Mouse (Mus musculus) c-Kit-positive CD71-negative TER-119-negative erythroid progenitor cells, embryonic 14.5 days (primary cell): ENCODE results near the gene Ppp1r14b.

Source experiments
- DNase-seq: peaks from one replicate; pipeline ENCODE4 v3.0.0-alpha.2; 2013; ENCODE audit warnings: low read depth

Gene Ppp1r14b

DNA sequence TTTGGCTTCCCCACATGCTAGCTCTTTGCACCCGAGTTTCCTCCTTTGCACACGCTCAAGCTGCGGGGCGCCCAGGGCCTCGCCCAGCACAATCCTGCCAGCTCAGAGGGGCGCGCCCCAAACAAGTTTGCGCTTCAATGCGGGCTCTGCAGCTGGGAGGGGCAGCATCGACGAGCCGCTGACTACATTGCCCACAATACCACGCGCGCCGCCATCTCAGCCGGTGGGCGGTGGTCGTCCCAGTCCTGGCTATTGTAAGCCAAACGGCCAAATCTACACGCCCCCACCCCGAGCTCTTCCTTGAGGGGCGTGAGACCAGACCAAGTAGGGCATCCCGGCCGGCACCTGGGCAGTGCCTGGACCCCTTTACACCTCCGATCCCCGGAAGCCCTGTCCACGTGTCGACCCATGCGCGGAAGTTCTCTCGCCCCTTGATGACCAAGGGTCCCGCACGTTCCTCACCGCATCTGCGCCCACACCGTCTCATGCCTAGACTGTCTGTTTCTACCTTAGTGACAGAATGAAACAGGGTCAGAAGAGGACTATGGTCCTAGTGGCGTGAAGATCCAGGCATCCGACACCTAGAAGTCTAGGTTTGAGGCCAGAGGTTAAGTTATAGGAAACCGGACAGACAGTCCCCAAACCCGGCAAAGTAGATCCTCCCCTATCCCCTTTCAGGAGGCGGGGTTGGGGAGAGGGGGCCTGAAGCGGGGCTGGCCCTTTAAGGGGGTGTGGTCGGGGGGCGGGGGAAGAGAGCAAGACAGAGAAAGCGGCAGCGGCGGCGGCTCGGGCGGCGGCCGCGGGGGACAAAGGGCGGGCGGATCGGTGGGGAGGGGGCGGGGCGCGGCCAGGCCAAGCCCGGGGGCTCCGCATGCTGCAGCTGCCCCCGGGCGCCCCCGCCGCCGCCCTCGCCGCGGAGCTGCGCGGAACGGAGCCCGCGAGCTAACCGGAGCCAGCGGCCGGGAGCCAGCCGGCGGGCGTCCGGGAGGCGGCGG, at the start of gene Ppp1r14b:
Gene Ppp1r14b, plus strand, starts transcription at position 758 of the 995 bp plus-strand sequence.
- DNase-seq = peak; percentile 84

DNA sequence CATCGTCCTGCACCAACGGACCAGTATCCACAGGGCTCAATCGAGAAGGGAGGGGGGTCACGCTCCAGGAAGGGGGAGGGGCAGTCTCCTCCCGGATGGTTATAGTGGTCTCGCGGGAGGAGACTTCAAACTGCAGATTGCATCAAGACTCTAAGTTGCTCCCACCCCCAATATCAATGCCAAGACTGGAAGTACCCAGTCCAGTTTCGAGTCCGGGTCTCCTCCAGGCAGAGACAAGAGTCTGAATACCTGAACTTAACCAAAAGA, 49.5 kb upstream of the Ppp1r14b start, which contains the start of gene Catsperz:
Gene Catsperz, minus strand, starts transcription at position 74 of the 267 bp plus-strand sequence.
- no peak for DNase-seq

DNA sequence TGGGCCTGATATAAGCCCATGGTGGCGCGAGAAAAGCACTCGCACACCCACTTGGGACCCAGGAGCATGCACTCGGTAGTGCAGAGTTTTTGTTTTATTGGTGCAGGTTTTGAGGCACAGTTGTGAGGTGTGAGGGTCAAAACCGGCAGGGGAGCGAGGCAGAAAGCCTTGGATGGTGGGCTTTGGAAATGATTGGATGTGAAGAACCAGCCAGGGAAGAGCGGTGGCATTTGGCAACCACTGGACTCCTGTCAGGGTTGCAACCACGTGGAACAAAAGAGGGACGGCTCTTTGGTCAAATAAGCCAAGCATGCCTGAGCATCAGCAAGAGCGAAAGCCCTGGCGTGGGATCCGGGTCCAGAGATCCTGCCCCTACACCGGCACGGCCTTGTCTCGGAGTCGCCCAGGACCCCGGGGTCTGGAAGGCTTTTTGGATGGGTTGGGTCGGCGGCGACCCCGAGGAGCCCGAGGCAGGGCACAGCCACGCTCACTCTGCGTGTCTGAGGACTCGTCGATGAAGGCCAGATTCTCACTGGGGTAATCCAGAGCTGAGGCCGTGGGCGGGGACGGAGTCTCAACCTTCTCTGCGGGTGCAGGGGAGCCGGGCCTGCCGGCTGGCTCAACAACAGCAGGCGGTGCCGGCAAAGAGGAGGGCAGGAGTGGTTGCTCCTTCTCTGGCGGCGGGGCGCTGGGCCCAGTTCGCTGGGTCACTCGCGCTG, 49.0 kb upstream of the Ppp1r14b start:
- no peak for DNase-seq

DNA sequence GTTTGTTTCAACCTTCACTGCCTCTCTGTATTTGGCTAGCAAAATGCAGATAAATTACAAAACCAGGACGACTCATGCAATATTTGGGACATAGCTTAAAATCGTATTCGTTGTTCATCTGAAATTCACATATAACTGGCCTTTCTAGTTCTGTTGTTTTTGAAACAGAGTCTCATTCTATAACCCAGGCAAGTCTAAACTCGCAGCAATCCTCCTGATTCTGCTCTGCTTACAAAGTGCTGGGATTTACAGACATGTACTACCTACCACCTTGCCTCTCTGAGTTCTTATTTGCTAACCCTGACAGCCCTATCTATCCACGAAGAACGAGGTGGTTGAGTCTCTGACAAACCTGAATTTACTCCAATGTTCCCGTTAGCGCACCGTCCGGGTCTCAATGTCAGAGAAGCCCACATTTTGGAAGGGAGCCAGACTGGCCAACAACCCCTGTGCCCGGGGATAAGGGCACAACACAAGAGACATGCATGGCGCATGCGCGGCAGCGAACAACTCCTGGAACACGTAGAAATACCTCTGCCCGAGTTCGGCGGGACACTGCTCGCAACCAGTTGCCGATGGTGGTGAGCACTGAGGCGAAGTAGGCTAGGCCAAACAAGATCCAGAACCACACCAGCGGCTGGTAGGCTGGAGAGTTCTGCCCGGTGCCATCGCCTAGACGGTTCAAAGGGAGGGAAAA, 48.1 kb upstream of the Ppp1r14b start:
- DNase-seq = no peak

DNA sequence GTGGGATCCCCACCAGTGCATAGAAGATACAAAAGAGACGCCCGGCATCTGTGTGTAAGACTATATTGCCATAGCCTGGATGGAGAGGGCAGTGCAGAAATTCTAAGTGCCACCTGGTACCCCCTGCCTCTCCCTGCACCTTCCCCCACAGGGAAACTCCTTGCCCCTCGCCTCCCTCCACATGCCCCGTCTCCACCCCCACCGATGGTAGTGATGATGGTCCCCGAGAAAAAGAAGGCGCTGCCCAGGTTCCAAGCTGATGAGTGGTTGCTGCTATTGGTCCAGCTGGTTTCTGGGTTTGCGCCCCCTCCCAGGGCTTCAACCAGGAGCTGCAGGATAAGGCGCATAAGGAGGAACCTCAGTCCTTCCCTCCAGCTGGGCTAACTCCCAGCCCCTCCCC, 46.7 kb upstream of the Ppp1r14b start:
- DNase-seq = no peak

DNA sequence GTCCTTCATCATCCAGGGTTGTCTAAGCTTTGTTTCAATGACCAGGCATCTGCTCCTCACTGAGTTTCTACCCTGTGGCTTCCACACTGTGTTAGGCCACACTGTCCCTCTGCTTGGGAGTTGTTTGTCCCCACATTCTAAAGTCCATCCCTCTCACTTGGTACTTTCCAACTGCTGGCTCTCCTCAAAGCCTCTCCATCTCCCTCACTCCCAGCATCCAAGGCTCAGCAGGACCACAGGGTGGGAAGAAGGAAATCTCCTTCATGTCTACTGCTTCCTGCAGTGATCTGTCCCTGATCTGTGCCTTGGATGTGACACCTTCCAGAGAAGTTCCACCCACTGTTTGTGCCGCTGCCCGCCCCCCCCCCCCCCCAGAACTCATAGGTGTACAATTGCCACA, 43.8 kb upstream of the Ppp1r14b start:
- DNase-seq = no peak

DNA sequence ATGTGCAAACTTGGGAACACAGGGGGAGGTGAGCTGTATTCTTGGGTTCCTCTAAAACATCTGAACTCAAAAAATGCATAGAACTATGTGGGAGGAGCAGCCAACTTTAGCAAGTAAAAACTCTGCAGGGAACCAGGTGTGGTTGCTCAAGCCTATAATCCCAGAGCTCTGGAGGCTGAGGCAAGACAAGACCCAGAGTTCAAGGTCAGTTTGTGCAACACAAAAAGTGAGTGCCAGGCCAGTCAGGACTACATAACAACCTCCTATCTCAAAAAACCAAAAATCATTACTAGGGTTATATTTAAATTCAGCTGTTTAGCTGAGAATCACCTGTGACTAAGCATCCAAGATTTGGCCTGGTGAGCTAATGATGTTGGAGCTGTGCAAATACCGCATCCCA, 42.8 kb upstream of the Ppp1r14b start:
- no peak for DNase-seq

DNA sequence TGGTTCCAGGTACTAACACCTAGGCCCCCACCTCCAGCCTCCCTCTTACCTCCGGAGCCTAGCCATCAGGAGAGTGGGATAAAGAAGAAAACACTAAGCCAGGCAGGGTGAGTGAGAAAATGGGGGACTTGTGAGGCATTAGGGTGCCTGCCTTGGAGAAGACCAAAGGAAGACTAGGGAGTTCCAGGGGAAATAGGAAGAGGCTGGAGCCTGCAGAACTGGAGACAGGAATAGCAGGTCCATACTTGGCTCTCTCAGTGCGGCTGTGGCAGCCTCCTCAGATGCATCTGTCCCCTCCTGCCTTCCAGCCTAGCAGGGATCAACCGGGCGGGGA, 41.7 kb upstream of the Ppp1r14b start:
- no peak for DNase-seq

DNA sequence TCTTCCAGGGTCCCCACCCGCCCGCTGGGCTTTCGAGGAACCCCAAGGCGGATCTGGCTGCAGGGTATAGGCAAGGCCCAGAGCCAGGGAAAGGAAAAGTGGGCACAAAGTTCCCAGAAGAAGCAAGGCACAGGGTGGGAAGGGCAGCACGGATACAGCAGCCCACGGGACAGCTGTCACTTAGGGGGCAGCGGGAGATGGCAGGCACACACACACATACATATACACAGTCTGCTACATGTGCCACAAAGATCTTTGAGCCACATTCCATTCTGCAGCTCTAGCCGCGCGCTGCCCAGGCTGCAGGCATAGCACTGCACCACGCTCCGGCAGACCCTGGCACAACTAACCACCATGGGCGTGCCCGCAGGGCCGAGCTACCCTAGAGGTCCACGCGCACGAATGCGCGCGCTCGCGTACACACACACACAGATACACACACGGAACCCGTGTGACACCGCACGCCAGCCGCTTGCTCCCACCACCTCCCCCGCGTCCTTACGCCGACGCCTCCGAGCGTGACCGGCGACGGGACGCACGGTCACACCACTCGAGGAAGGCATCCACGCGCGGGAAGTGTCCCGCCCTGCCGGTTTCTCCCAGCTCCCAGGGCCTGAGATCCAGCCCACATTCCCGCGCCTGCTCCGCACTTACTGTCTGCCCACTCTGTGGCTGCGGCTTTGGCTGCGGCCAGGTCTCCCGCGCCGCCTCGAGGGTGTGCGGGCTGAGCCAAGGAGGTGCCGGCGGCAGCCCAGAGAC, 41.2 kb upstream of the Ppp1r14b start:
- DNase-seq = no peak

DNA sequence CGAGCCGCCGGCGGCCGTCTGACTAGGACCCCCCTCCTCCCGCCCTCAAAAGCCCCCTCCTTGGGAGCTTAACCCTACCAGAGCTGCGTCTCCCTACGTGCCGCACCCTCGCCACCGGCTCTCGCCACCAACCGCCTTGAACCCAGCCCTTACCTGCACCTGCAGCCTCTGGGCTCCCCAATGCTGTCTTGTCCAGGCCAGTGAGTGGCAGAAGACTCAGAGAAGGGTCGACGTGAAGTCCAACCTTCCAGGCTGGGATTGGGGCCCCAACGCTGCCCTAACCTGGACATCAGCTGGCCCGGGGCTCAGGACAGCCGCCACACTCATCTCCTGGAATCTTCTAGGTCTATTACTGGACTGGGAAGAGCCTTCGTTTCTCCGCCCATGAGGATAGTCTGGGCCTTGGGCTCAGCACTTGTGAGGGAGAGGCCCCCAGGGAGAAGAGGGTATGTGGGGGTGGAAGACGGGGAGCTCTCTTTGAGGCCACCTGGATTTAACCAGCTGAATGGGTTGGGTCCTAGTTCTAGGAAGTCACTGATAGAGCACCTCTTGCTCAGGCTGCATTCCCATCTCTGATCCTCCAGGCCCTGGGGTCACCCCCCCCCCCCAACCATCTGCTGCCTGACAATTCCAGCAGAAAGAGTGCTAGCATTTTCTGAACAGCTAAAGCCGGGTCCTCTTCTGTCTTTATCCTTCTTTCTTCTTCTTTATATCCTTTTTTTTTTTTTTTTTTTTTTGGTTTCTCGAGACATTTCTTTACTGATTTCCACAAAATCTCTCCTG, 40.4 kb upstream of the Ppp1r14b start, which contains the start of gene Kcnk4:
Gene Kcnk4, minus strand, starts transcription at position 321 of the 783 bp plus-strand sequence.
- DNase-seq = no peak

DNA sequence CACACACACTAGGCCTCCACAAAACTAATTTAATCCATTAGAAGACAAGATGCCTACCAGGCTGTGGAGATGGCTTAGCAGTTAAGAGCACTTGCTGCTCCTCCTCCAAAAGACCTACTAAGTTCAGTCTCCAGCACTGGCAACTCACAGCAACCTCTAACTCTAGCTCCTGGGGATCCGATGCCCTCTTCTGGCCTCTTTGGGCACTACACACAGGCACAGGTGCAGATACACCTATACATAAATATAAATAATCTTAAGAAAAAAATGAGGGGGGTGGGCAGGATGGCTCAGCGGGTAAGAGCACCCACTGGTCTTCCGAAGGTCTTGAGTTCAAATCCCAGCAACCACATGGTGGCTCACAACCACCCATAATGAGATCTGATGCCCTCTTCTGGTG, 38.5 kb upstream of the Ppp1r14b start:
- no peak for DNase-seq

DNA sequence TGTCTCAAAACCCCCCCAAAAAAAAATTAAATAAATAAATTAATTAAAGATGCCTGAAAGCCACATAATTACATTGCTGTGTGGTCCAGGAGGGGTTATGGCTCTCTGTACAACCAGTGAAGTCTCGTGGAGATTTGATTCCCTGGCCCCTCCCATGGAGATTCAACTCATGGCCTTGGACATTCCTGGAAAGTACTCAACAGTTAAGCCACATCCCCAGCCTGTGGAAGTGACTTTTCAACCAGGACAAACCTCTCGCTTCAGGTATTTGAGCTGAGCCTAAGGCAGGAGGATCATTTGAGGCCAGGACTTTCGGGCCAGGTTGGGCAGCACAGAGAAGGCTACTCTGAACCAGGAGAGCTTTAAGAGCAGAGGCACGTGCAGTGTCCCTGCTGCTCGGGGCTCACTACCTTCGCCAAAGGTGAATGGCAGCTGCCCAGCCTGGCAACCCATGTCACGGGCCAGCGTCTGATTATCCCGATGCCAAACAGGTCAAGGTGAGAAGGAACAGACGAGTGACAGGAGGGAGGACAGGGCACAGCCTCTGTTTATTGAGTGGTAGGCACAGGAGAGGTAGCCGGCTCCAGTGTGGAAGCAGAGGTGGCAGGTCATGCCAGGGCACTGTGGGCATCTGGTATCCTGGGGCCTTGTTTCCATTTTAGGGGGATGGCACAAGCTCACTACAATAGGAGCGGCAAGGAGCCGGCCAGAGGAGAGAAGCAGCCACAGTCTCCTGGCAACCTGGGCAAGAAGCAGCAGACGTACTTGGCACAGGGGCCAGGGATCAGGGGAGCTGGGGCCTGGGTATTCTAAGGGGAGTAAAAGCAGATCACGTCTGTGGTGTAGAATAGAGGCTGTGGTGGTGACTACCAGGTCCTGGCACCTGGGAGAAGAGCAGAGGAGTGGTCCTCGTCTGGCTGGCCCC, 37.0 kb upstream of the Ppp1r14b start:
- DNase-seq = no peak

DNA sequence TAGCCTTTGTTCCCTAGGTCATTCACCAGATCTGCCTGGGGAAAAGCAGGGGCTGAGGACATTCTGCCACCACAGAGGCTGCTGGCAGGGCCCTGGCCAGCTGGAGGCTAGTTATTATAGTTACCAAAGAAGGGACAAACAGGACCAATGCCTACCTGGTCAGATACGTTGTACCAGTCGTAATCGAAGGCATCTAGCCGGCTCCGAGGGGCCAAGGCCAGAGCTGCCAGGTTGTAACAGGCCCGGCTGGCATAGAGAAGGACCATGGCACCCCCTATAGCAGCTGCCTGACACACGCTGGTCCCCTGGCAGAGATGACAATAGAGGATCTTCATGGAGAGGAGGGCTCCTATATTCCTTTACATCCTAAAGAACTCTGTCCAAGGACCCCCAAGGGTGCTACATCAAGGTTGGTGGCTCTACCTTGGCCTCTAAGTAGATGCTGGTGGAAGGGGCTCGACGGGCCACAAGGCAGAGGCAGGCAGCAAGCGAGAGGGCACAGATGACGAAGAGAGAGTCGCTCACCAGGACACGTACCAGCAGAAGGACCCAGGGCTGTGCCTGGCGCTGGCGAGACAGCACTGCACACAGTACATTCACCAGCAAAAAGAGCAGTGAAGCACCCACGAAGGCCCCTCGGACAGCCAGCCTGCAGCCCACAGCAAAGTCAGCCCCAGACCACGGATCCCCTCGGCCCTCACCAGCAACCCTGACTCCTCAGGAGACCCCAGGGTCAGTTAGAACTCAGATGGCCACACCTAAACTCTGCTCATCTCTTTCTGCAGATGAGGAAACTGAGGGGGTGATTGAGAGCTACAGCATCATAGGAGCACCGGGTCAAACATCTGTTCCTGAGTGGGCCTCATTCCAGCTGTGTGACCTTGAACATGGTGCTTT, 35.4 kb upstream of the Ppp1r14b start:
- no peak for DNase-seq

DNA sequence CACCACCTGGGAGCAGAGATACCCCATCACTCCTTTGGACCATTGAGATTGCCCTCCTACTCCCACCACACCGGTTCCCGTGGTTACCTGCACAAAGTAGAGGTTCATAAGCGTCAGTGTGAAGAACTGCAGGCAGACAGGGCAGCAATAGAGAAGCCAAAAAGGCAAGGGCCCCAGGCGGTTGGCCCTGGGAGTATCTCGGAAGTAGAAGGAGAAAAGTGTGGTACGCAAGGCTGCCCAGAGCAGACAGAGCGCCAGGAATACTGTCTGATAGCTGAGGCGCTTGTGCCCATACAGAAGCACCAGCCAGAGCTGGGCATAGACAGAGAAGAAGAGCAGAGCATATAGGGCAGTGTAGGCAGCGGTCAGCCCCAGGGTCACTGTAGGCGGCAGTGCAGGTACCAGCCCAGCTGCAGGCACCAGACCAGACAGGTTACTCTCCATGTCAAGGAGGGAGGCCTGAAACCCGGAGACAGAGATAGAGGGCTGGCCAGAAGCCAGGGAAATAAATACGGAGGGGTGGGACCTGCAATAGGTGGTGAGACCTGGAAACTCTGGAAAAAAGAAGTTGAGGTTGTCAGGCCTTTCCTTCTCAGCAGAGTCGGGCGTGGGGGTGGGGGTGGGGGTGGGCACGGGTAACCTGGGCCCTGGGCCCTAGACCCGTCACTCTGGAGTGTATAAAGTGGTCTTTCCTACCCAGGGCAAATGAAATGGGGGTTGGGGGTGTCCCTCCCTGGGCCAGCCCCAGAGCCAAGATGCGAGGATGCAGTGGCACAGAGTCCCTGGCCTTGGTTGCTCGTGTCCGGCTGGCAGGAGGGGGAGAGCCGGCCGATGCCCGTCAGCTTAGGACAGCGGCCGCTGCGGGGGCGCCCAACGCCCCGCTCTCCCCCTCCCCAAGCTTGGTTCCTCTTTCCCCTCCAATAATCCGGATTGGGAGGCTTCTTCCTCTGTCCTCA, 34.1 kb upstream of the Ppp1r14b start:
- DNase-seq = no peak

DNA sequence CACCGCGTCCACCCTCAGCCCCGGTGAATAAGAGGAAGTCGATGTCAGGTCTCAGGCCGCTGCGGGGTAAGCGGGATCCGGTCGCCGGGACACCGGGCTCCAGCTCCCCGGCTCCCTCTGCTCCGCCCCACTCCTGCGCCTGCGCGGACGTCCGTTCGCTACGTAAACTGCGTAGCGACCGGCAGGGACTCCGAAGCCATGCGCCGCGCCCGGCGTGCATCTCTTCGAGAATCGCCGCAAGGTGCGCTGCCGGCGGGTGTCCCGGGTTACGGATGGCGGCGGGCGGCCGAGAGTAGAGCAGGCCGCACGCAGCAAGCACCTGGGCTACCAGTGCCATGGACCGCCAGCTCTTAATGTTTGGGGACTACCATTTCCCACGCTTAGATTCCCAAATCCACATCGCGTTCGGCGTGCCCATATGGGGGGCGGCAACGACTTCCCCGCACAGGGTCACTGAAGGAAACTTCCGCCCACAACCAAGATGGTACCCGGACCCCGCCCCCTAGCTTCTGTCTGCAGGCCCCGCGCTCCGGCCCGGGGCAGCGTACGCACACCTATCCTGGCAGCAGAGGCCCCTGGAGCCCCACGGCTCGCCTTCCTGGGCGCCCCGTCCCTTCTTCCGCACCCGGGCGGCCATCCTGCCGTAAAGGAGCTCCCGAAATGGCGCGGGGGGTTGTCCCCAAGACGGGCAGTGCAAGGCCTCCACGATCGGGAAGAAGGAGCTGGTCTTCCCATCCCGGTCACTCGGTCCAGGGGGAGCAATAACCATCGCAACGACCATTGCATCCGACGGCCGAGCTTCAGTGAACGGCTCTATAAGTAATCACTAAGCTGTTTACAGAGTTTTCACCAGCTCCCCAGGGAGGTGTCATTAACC, 33.2 kb upstream of the Ppp1r14b start, which contains the start of gene Bad:
Gene Bad, plus strand, starts transcription at position 490 of the 877 bp plus-strand sequence.
- DNase-seq = peak; percentile 88

DNA sequence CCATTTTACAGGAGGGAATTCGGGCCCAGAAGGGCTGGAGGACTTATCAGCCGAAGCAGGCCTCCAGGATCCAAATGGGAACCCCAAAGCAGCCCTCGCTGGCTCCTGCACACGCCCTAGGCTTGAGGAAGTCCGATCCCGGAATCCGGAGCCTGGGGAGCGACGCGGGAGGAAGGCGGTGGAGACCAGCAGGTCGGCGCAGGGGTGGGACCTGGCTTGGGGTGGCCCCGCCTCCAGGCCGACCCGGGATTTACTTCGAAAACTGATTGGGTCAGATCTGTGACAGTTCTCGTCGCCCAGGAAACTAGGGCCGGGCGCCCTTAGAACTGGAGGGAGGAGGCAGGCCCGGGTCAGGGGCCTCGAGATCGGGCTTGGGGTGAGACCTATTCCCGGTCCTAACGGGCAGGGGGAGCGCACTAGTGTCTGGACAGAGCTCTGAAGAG, 32.5 kb upstream of the Ppp1r14b start, which contains the start of gene Gpr137:
Gene Gpr137, minus strand, starts transcription at position 232 of the 443 bp plus-strand sequence.
- peak; percentile 86 for DNase-seq
